Mouse (Mus musculus) heart, embryonic 12.5 days (tissue): ENCODE results near the gene Ano9. TPM values are rescaled to one million over a fixed set of nuclear protein-coding genes. Genes with fewer than 3 reads are reported as not detected.

ENCODE experiments used
- ATAC-seq: fragments of 200-750 bp; cut with Nextera tagmentation; 2 replicates; pipeline ENCODE4 v1.8.0; 2017; ENCODE audit warnings: moderate TSS enrichment, moderate library complexity; ENCODE audit not compliant: insufficient number of reproducible peaks, low FRiP score
- H3K27ac ChIP-seq: fragments of 300-500 bp; sonication (generic); 2 replicates; pipeline ENCODE4 v1.5.1; 2016; ENCODE audit warnings: mild to moderate bottlenecking, moderate library complexity; ENCODE audit not compliant: poor library complexity, severe bottlenecking
- H3K27me3 ChIP-seq: fragments of 300-500 bp; sonication (generic); replicated peaks from 2 replicates; pipeline ENCODE4 v1.6.1; 2016; ENCODE audit warnings: mild to moderate bottlenecking, moderate library complexity
- H3K36me3 ChIP-seq: fragments of 300-500 bp; sonication (generic); 2 replicates; pipeline ENCODE4 v1.6.1; 2016; ENCODE audit warnings: mild to moderate bottlenecking, moderate library complexity
- H3K4me1 ChIP-seq: fragments of 300-500 bp; sonication (generic); replicated peaks from 2 replicates; pipeline ENCODE4 v1.6.1; 2016; ENCODE audit warnings: mild to moderate bottlenecking
- H3K4me2 ChIP-seq: fragments of 300-500 bp; sonication (generic); 2 replicates; pipeline ENCODE4 v1.6.1; 2016; ENCODE audit warnings: mild to moderate bottlenecking, moderate library complexity
- H3K4me3 ChIP-seq: fragments of 300-500 bp; sonication (generic); 2 replicates; pipeline ENCODE4 v1.5.1; 2016; ENCODE audit warnings: mild to moderate bottlenecking
- H3K9ac ChIP-seq: fragments of 300-500 bp; sonication (generic); 2 replicates; pipeline ENCODE4 v1.6.1; 2016; ENCODE audit warnings: mild to moderate bottlenecking, moderate library complexity
- H3K9me3 ChIP-seq: fragments of 300-500 bp; sonication (generic); replicated peaks from 2 replicates; pipeline ENCODE4 v1.6.1; 2016; ENCODE audit warnings: mild to moderate bottlenecking, moderate library complexity
- WGBS: fragments of 180-500 bp; shearing (Covaris S2); methylation state at CpG from one replicate; pipeline ENCODE4 v1.1.7; 2016; 5-methylcytosine and 5-hydroxymethylcytosine counted together
- polyA plus RNA-seq: library from polyadenylated mRNA; unstranded; fragments of >200 nt; fragmentation: Nextera tagmentation; extraction: Ambion mirVana; gene quantifications from 2 replicates; pipeline ENCODE4 v1.2.1, GENCODE M21; 2016

Ano9 gene
- 0.09 and 0.30 TPM in 2 replicates for polyA plus RNA-seq

GRCm38 (mm10) chr7:141117636-141118035, at the start of gene Ano9:
Gene Ano9, minus strand, starts transcription at chr7:141117806.
- no peaks in the 10 kb centered on the region for H3K9me3 ChIP-seq
- no peak within 1 kb of the TSS for H3K9ac ChIP-seq
- peaks cover 30% of the 10 kb centered on the region for H3K27me3 ChIP-seq
- no peak within 1 kb of the TSS for H3K4me3 ChIP-seq
- no peak within 1 kb of the TSS for H3K4me2 ChIP-seq
- no peak within 1 kb of the TSS for H3K27ac ChIP-seq
- H3K4me1 ChIP-seq, result peaks cover 5% of the 10 kb centered on the region
- 9% methylated on average over 9 of the region's 9 CpGs for WGBS
- H3K36me3 ChIP-seq, result no peaks in the 10 kb centered on the region
- no peak for ATAC-seq

GRCm38 (mm10) chr7:141164850-141165249, 47.2 kb upstream of the Ano9 start:
- 81% methylated on average over 6 of the region's 6 CpGs for WGBS
- ATAC-seq, result no peak; the same call in 1 of the 2 replicates
- H3K36me3 ChIP-seq, result peaks cover 57% of the 10 kb centered on the region

GRCm38 (mm10) chr7:141164397-141164796, 46.8 kb upstream of the Ano9 start:
- H3K4me1 ChIP-seq, result peaks cover 23% of the 10 kb centered on the region
- H3K27me3 ChIP-seq, result no peaks in the 10 kb centered on the region
- H3K27ac ChIP-seq, result no peak overlapping the region
- 89% methylated on average over 7 of the region's 7 CpGs for WGBS
- H3K9me3 ChIP-seq, result no peaks in the 10 kb centered on the region
- H3K4me2 ChIP-seq, result no peak overlapping the region
- no peak overlapping the region for H3K4me3 ChIP-seq
- ATAC-seq, result no peak
- H3K36me3 ChIP-seq, result peaks cover 62% of the 10 kb centered on the region
- no peak overlapping the region for H3K9ac ChIP-seq

More at GRCm38 (mm10) chr7:141164850-141165249, 47.2 kb upstream of the Ano9 start:
- Histone ChIP-seq H3K4me3 (no peak overlapping the region), H3K27ac (no peak overlapping the region), H3K4me1 (peaks cover 23% of the 10 kb centered on the region), H3K9me3 (no peaks in the 10 kb centered on the region), H3K9ac (no peak overlapping the region), H3K27me3 (no peaks in the 10 kb centered on the region), H3K4me2 (no peak overlapping the region)

- H3K9me3 ChIP-seq, result peaks cover 3% of the 10 kb centered on the region; the same call in 1 of the 2 replicates
- H3K36me3 ChIP-seq, result peaks cover 72% of the 10 kb centered on the region
- 92% methylated on average over 9 of the region's 9 CpGs for WGBS
- no peaks in the 10 kb centered on the region for H3K27me3 ChIP-seq
- no peak overlapping the region for H3K9ac ChIP-seq
- H3K27ac ChIP-seq, result no peak overlapping the region
- no peaks in the 10 kb centered on the region for H3K4me1 ChIP-seq
- H3K4me2 ChIP-seq, result no peak overlapping the region
- ATAC-seq, result 0 out of 2 replicates have a peak, but pooled peaks have one; percentile 45
- no peak overlapping the region for H3K4me3 ChIP-seq
Observed at GRCm38 (mm10) chr7:141155362-141155761, 37.8 kb upstream of the Ano9 start.

- Histone ChIP-seq H3K27me3 (no peaks in the 10 kb centered on the region), H3K9me3 (no peaks in the 10 kb centered on the region), H3K27ac (no peak overlapping the region), H3K36me3 (peaks cover 71% of the 10 kb centered on the region), H3K9ac (no peak overlapping the region), H3K4me3 (no peak overlapping the region), H3K4me1 (0 out of 2 replicates have a peak, but pooled peaks cover 10% of the 10 kb centered on the region), H3K4me2 (no peak overlapping the region)
- 77% methylated on average over 4 of the region's 4 CpGs for WGBS
- no peak for ATAC-seq
Observed at GRCm38 (mm10) chr7:141148639-141149038, 31.0 kb upstream of the Ano9 start.

- Histone ChIP-seq H3K27me3 (no peaks in the 10 kb centered on the region), H3K9me3 (no peaks in the 10 kb centered on the region), H3K4me3 (no peak overlapping the region), H3K4me2 (no peak overlapping the region), H3K9ac (no peak overlapping the region), H3K36me3 (peaks cover 71% of the 10 kb centered on the region), H3K27ac (no peak overlapping the region), H3K4me1 (0 out of 2 replicates have a peak, but pooled peaks cover 15% of the 10 kb centered on the region)
- no peak for ATAC-seq
- WGBS, result 65% methylated on average over 6 of the region's 6 CpGs
Observed at GRCm38 (mm10) chr7:141147044-141147443, 29.4 kb upstream of the Ano9 start.

- Histone ChIP-seq H3K27ac (no peak overlapping the region), H3K36me3 (peaks cover 63% of the 10 kb centered on the region), H3K9me3 (no peaks in the 10 kb centered on the region), H3K9ac (no peak overlapping the region), H3K4me2 (no peak overlapping the region), H3K27me3 (no peaks in the 10 kb centered on the region), H3K4me1 (0 out of 2 replicates have a peak, but pooled peaks cover 15% of the 10 kb centered on the region), H3K4me3 (no peak overlapping the region)
- ATAC-seq, result peak; percentile 87
- WGBS, result 87% methylated on average over 12 of the region's 12 CpGs
Observed at GRCm38 (mm10) chr7:141146043-141146595, 28.5 kb upstream of the Ano9 start.

- Histone ChIP-seq H3K27me3 (no peaks in the 10 kb centered on the region), H3K36me3 (peaks cover 56% of the 10 kb centered on the region), H3K4me1 (0 out of 2 replicates have a peak, but pooled peaks cover 15% of the 10 kb centered on the region), H3K4me3 (no peak overlapping the region), H3K9ac (no peak overlapping the region), H3K4me2 (no peak overlapping the region), H3K27ac (no peak overlapping the region), H3K9me3 (no peaks in the 10 kb centered on the region)
- 58% methylated on average over 1 of the region's 1 CpGs for WGBS
- 0 out of 2 replicates have a peak, but pooled peaks have one; percentile 10 for ATAC-seq
Observed at GRCm38 (mm10) chr7:141145403-141145802, 27.8 kb upstream of the Ano9 start.

- peaks cover 64% of the 10 kb centered on the region for H3K36me3 ChIP-seq
- WGBS, result 91% methylated on average over 3 of the region's 3 CpGs
- no peaks in the 10 kb centered on the region for H3K9me3 ChIP-seq
- no peak overlapping the region for H3K4me2 ChIP-seq
- H3K9ac ChIP-seq, result no peak overlapping the region
- no peak for ATAC-seq
- no peak overlapping the region for H3K4me3 ChIP-seq
- H3K4me1 ChIP-seq, result 0 out of 2 replicates have a peak, but pooled peaks cover 15% of the 10 kb centered on the region
- H3K27me3 ChIP-seq, result no peaks in the 10 kb centered on the region
- no peak overlapping the region for H3K27ac ChIP-seq
Observed at GRCm38 (mm10) chr7:141144650-141145049, 27.0 kb upstream of the Ano9 start.

GRCm38 (mm10) chr7:141143861-141144260, 26.3 kb upstream of the Ano9 start:
- no peaks in the 10 kb centered on the region for H3K9me3 ChIP-seq
- no peak overlapping the region for H3K27ac ChIP-seq
- no peak overlapping the region for H3K4me3 ChIP-seq
- no peak overlapping the region for H3K9ac ChIP-seq
- H3K4me1 ChIP-seq, result 0 out of 2 replicates have a peak, but pooled peaks cover 15% of the 10 kb centered on the region
- 84% methylated on average over 2 of the region's 2 CpGs for WGBS
- no peak for ATAC-seq
- H3K36me3 ChIP-seq, result peaks cover 64% of the 10 kb centered on the region
- H3K4me2 ChIP-seq, result no peak overlapping the region
- H3K27me3 ChIP-seq, result no peaks in the 10 kb centered on the region

GRCm38 (mm10) chr7:141143112-141143511, 25.5 kb upstream of the Ano9 start:
- 58% methylated on average over 5 of the region's 5 CpGs for WGBS

More at GRCm38 (mm10) chr7:141143112-141143511, 25.5 kb upstream of the Ano9 start:
- Histone ChIP-seq H3K36me3 (peaks cover 64% of the 10 kb centered on the region), H3K4me1 (0 out of 2 replicates have a peak, but pooled peaks cover 15% of the 10 kb centered on the region), H3K9ac (no peak overlapping the region), H3K9me3 (no peaks in the 10 kb centered on the region), H3K4me2 (no peak overlapping the region), H3K4me3 (no peak overlapping the region), H3K27me3 (no peaks in the 10 kb centered on the region), H3K27ac (no peak overlapping the region)
- no peak for ATAC-seq
